ENCODE assay signal across 15 mouse cellular contexts in genomic region chr5:125253917-125254316, GRCm38 (mm10).
DNase-seq lines count a peak whose midpoint lies in the region; ATAC-seq lines count a peak whose summit lies in the region.
"Had no signal": no experiment of that assay in that cellular context is flagged by ENCODE, and none has a peak within 500 bp of the region (broad histone marks: within the 10 kb centered on the region; RNA-seq: fewer than 3 reads in every experiment).

No protein-coding gene starts in this region.

- H3K27me3 ChIP-seq in hindbrain, embryonic 12.5 days: no peaks in the 10 kb centered on the region
- H3K27me3 ChIP-seq in hindbrain, embryonic 10.5 days (ENCODE audit: insufficient read depth, poor library complexity, severe bottlenecking): no peaks in the 10 kb centered on the region
- no peaks in the 10 kb centered on the region for H3K27me3 ChIP-seq in limb, embryonic 10.5 days (ENCODE audit: low read depth, poor library complexity, severe bottlenecking)
- no peaks in the 10 kb centered on the region for H3K27me3 ChIP-seq in midbrain, embryonic 15.5 days (replicated peaks)
- H3K27me3 ChIP-seq: midbrain, embryonic 13.5 days had no signal

- H3K27ac ChIP-seq in hindbrain, embryonic 12.5 days: no peak overlapping the region
- no peak overlapping the region for H3K27ac ChIP-seq in hindbrain, embryonic 10.5 days
- H3K27ac ChIP-seq in limb, embryonic 10.5 days: 0 out of 2 replicates have a peak overlapping the region, but pooled peaks have one; percentile 26
- H3K27ac ChIP-seq in midbrain, embryonic 15.5 days: no peak overlapping the region
- H3K27ac ChIP-seq: kidney, postnatal 0 days; liver, embryonic 13.5 days; midbrain, embryonic 13.5 days had no signal

- no peak for ATAC-seq in hindbrain, embryonic 12.5 days (ENCODE audit: low FRiP score)
- no peak for ATAC-seq in midbrain, embryonic 15.5 days (replicated peaks)
- ATAC-seq: hindbrain, embryonic 16.5 days; lung, postnatal 0 days; midbrain, embryonic 13.5 days had no signal

- peak; percentile 71 to 72 for DNase-seq in adrenal gland, adult (ENCODE audit: inconsistent age in 2 of 2, low spot score in 1 of 2)
- DNase-seq in adrenal gland, postnatal 4 days (ENCODE audit: low spot score in 2 of 2): no peak
- no peak for DNase-seq in hindbrain, embryonic 10.5 days (ENCODE audit: low spot score)
- DNase-seq in 416B (ENCODE audit: low read depth): peak; percentile 79
- DNase-seq in limb, embryonic 10.5 days (ENCODE audit: low spot score): no peak
- no peak for DNase-seq in lung, postnatal 4 days
- DNase-seq: cerebellum, adult 8-10 months; liver, embryonic 13.5 days; spleen, adult 18-20 months had no signal

- no peak overlapping the region for H3K4me3 ChIP-seq in hindbrain, embryonic 12.5 days
- no peak overlapping the region for H3K4me3 ChIP-seq in hindbrain, embryonic 10.5 days
- no peak overlapping the region for H3K4me3 ChIP-seq in limb, embryonic 10.5 days
- no peak overlapping the region for H3K4me3 ChIP-seq in midbrain, embryonic 15.5 days
- H3K4me3 ChIP-seq: liver, embryonic 13.5 days; midbrain, embryonic 13.5 days had no signal

- H3K4me1 ChIP-seq in hindbrain, embryonic 12.5 days: peaks cover 6% of the 10 kb centered on the region
- peaks cover 21% of the 10 kb centered on the region for H3K4me1 ChIP-seq in hindbrain, embryonic 10.5 days (replicated peaks)
- peaks cover 17% of the 10 kb centered on the region for H3K4me1 ChIP-seq in limb, embryonic 10.5 days
- H3K4me1 ChIP-seq in midbrain, embryonic 15.5 days: no peaks in the 10 kb centered on the region
- H3K4me1 ChIP-seq: liver, embryonic 13.5 days had no signal

- no peak overlapping the region for H3K4me2 ChIP-seq in hindbrain, embryonic 12.5 days (replicated peaks)
- H3K4me2 ChIP-seq in midbrain, embryonic 15.5 days: no peak overlapping the region
- H3K4me2 ChIP-seq: liver, embryonic 13.5 days; midbrain, embryonic 13.5 days had no signal

- no peaks in the 10 kb centered on the region for H3K36me3 ChIP-seq in hindbrain, embryonic 12.5 days
- H3K36me3 ChIP-seq in hindbrain, embryonic 10.5 days: no peaks in the 10 kb centered on the region
- H3K36me3 ChIP-seq in limb, embryonic 10.5 days: no peaks in the 10 kb centered on the region
- no peaks in the 10 kb centered on the region for H3K36me3 ChIP-seq in midbrain, embryonic 15.5 days (replicated peaks)
- H3K36me3 ChIP-seq: liver, embryonic 13.5 days; midbrain, embryonic 13.5 days had no signal

- peak overlapping the region; percentile 32; the same call in 1 of the 2 replicates for H3K9ac ChIP-seq in hindbrain, embryonic 12.5 days
- H3K9ac ChIP-seq in midbrain, embryonic 15.5 days: no peak overlapping the region
- H3K9ac ChIP-seq: liver, embryonic 13.5 days; midbrain, embryonic 13.5 days had no signal

- WGBS in hindbrain, embryonic 12.5 days: 73% methylated on average over 3 of the region's 5 CpGs
- 64% methylated on average over 5 of the region's 5 CpGs for WGBS in hindbrain, embryonic 10.5 days
- 63% methylated on average over 5 of the region's 5 CpGs for WGBS in limb, embryonic 10.5 days
- 74% methylated on average over 4 of the region's 5 CpGs for WGBS in midbrain, embryonic 15.5 days

- no peaks in the 10 kb centered on the region for H3K9me3 ChIP-seq in hindbrain, embryonic 12.5 days (replicated peaks)
- 0 out of 2 replicates have a peak, but pooled peaks cover 6% of the 10 kb centered on the region for H3K9me3 ChIP-seq in hindbrain, embryonic 10.5 days
- H3K9me3 ChIP-seq in limb, embryonic 10.5 days (replicated peaks): no peaks in the 10 kb centered on the region
- H3K9me3 ChIP-seq in midbrain, embryonic 15.5 days: no peaks in the 10 kb centered on the region
- H3K9me3 ChIP-seq: midbrain, embryonic 13.5 days had no signal

Comparison
In these comparisons a context has a peak if more than half of its experiments do, and no peak if none do; other contexts are left out.
1. DNase-seq: peak in adrenal gland, adult (2 of 2) and 416B (single experiment); none in adrenal gland, postnatal 4 days (0 of 2), hindbrain, embryonic 10.5 days (single experiment), limb, embryonic 10.5 days (single experiment) and lung, postnatal 4 days (0 of 2).